Mouse (Mus musculus): ENCODE results near the gene Xpnpep1.

The Xpnpep1 gene

DNA sequence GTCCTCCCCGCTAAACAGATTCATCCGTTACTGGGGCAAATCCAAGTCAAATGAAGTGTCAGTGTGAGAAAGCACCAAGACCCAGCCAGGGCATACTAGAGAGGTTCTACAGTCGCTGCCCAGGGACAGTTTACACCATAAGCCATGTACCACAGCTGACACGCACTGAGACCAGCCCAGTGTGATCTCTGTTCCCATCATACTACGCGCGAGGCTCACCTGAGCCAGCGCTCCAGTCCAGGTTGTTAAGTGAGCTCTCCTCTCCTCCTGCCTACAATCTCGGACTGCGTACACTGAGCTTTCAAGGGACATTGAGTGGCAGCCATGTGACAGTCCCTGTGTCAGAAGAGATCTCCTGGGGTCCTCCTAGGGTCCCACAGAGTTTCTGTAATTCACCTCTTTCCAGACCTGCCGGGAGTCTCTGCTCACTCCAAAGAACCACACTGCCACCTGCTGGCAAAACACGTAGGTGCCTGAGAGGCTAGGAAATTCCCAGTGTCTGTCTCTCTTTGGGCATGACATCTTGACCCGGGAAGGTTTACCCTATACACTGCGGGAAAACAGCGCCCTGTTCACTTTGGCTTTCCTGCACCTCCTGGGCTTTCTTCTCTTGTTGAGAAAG lies 64.3 kb downstream of the Xpnpep1 start:
- DNase-seq = peak; percentile 96

DNA sequence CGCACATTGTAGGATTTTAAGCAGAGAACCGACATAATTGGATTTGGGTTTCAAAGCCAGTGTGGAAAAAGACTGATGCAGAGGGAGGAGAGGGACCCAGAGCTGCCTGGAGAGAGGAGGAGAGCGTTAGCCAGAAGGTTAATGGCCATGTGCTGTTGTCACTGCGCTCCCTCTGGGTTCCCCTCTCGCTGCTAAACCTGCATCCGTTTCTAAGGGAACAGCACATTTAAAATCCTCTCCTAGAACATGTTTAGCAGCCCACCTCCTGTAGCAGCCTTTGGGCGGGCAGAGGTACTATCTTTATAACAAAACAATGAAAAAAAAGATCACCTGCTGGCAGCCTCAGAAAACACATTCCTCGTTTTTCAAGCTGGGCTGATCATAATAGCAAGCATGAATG lies 73.7 kb downstream of the Xpnpep1 start:
- DNase-seq = no peak

DNA sequence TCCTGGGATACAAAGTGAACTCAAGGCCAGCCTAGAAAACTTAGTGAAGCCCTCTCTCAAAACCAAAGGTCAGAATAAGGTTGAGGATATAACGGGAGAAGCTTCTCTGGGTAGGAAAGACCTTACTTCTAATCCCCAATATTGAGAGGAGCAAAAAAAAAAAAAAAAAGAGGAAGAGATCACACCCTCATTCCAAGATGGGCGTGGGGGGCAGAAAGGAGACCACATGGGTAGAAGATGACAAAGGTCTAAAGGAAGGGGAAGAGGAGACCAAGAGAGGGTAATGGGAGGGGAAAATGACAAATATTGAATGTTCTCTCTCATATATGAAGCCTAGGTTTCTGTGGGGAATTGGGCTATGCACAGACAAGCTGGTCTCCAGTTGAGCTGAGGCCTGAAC lies 77.3 kb downstream of the Xpnpep1 start:
- no peak for DNase-seq

DNA sequence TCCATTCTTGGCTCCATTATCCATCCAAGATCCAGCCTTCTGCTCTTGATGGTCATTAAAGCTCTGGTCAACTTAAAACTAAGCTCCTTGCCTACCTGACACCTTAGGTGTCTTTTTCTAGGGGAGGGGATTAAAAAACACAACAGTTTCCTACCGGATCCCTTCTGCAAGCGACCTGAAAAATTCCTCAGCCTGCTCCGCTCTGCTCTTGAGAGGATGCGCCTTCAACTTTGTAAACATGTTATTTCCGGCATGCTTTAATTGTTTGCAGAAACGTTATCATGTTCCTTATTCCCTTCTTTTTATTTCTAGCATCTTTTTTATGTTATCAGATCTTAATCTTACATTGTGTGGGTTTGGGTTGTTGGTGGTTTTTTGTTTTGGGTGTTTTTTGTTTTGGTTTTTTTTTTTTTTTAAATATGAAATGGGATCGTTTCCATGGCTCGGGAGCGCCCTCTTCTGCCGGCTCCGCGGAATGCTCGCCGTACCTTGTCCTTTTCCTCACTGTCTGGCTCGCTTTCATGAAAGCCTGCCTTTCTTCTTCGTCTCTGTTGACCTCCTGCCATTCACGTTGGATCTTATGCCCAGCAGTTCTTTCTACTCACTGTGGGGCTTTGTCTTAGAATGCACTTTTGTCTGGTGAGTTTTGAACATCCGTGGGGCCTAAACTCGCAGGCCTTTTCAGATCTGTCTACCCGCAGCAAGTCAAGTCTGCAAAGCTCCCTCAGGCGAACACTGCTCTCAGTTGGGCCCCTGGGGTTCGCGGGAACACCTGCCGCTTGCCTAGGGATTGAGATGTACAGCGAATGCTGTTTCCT lies 117.1 kb downstream of the Xpnpep1 start:
- peak; percentile 87 for DNase-seq

DNA sequence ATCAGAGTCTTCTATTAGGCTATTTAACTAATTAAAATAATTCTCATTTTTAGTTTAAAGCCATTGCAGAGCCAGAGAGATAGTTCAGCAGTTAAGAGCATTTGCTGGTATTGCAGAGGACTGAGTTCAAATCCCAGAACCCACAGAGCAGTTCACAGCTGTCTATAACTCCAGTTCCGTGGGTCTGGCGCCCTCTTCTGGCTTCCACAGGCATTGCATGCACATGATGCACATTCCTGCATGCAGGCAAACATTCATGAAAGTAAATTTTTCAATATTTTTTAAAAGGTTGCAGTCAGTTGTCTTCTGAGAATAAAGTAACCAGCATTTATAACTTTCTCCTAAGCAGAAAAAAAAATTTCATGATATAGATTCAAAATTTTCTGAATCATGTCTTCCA lies 135.8 kb downstream of the Xpnpep1 start:
- no peak for DNase-seq

- DNase-seq = no peak
Measured at GRCm38 (mm10) chr19:52891807-52892442, 148.1 kb downstream of the Xpnpep1 start.

Data from right cerebral cortex, postnatal 4 days (tissue).